Mouse (Mus musculus): ENCODE measurements around the gene Arhgap29. TPM values are rescaled to one million over a fixed set of nuclear protein-coding genes. Genes with fewer than 3 reads are reported as not detected.

Gene Arhgap29
- total and polyA plus RNA-seq, 2 experiments = 16.4 to 60.5 TPM

- no peak overlapping the region; the same call in 1 of the 2 replicates for H3K27ac ChIP-seq (replicated peaks; ENCODE audit: insufficient read depth, low read depth, low read length)
- 85% methylated on average over 2 of the region's 2 CpGs for WGBS
- no peak for DNase-seq (ENCODE audit: extremely low read depth, low read depth, low spot score)
- H3K4me3 ChIP-seq (ENCODE audit: insufficient read depth, low read depth, low read length) = no peak overlapping the region
- H3K27me3 ChIP-seq (ENCODE audit: control insufficient read depth, insufficient read depth, low read length) = no peaks in the 10 kb centered on the region
- H3K4me1 ChIP-seq (ENCODE audit: control insufficient read depth, insufficient read depth, low read length) = peaks cover 2% of the 10 kb centered on the region; the same call in 1 of the 2 replicates
- H3K9ac ChIP-seq (ENCODE audit: low read depth, low read length) = no peak overlapping the region
- no peak for TF ChIP-seq POLR2A (IDR thresholded peaks at IDR 0.05; ENCODE audit: extremely low read depth, insufficient read depth, low read length)
- no peak for TF ChIP-seq CTCF (IDR thresholded peaks at IDR 0.05; ENCODE audit: low read depth, low read length)
- peaks cover 9% of the 10 kb centered on the region; the same call in 1 of the 2 replicates for H3K79me2 ChIP-seq (ENCODE audit: control insufficient read depth, insufficient read depth, low read length)
- H3K36me3 ChIP-seq (ENCODE audit: control insufficient read depth, insufficient read depth, low read length) = peaks cover 69% of the 10 kb centered on the region
Measured at GRCm38 (mm10) chr3:121999934-122000333, 47.6 kb downstream of the Arhgap29 start.

GRCm38 (mm10) chr3:122001568-122001967 lies 49.2 kb downstream of the Arhgap29 start:
- Histone ChIP-seq H3K27me3 (ENCODE audit: control insufficient read depth, insufficient read depth, low read length) (no peaks in the 10 kb centered on the region), H3K27ac (replicated peaks; ENCODE audit: insufficient read depth, low read depth, low read length) (no peak overlapping the region), H3K4me3 (ENCODE audit: insufficient read depth, low read depth, low read length) (no peak overlapping the region), H3K4me1 (ENCODE audit: control insufficient read depth, insufficient read depth, low read length) (no peaks in the 10 kb centered on the region; the same call in 1 of the 2 replicates), H3K9ac (ENCODE audit: low read depth, low read length) (no peak overlapping the region), H3K36me3 (ENCODE audit: control insufficient read depth, insufficient read depth, low read length) (peaks cover 63% of the 10 kb centered on the region), H3K79me2 (ENCODE audit: control insufficient read depth, insufficient read depth, low read length) (peaks cover 3% of the 10 kb centered on the region; the same call in 1 of the 2 replicates)
- 73% methylated on average over 6 of the region's 6 CpGs for WGBS
- DNase-seq (ENCODE audit: extremely low read depth, low read depth, low spot score) = no peak
- TF ChIP-seq POLR2A (IDR thresholded peaks at IDR 0.05; ENCODE audit: extremely low read depth, insufficient read depth, low read length) = no peak
- TF ChIP-seq CTCF (IDR thresholded peaks at IDR 0.05; ENCODE audit: low read depth, low read length) = no peak

- no peaks in the 10 kb centered on the region for H3K4me1 ChIP-seq (ENCODE audit: control insufficient read depth, insufficient read depth, low read length)
- no peak overlapping the region for H3K27ac ChIP-seq (replicated peaks; ENCODE audit: insufficient read depth, low read depth, low read length)
- no peak overlapping the region for H3K4me3 ChIP-seq (ENCODE audit: insufficient read depth, low read depth, low read length)
- 92% methylated on average over 5 of the region's 5 CpGs for WGBS
- no peak overlapping the region for H3K9ac ChIP-seq (ENCODE audit: low read depth, low read length)
- H3K36me3 ChIP-seq (ENCODE audit: control insufficient read depth, insufficient read depth, low read length) = peaks cover 81% of the 10 kb centered on the region
- DNase-seq (ENCODE audit: extremely low read depth, low read depth, low spot score) = no peak
- no peaks in the 10 kb centered on the region; the same call in 1 of the 2 replicates for H3K79me2 ChIP-seq (ENCODE audit: control insufficient read depth, insufficient read depth, low read length)
- TF ChIP-seq POLR2A (IDR thresholded peaks at IDR 0.05; ENCODE audit: extremely low read depth, insufficient read depth, low read length) = no peak
- no peak for TF ChIP-seq CTCF (IDR thresholded peaks at IDR 0.05; ENCODE audit: low read depth, low read length)
- no peaks in the 10 kb centered on the region for H3K27me3 ChIP-seq (ENCODE audit: control insufficient read depth, insufficient read depth, low read length)
Measured at GRCm38 (mm10) chr3:122009818-122010217, 57.5 kb downstream of the Arhgap29 start.

- Histone ChIP-seq H3K27ac (replicated peaks; ENCODE audit: insufficient read depth, low read depth, low read length) (no peak overlapping the region), H3K4me3 (ENCODE audit: insufficient read depth, low read depth, low read length) (no peak overlapping the region), H3K36me3 (ENCODE audit: control insufficient read depth, insufficient read depth, low read length) (peaks cover 84% of the 10 kb centered on the region), H3K4me1 (ENCODE audit: control insufficient read depth, insufficient read depth, low read length) (no peaks in the 10 kb centered on the region), H3K27me3 (ENCODE audit: control insufficient read depth, insufficient read depth, low read length) (no peaks in the 10 kb centered on the region), H3K79me2 (ENCODE audit: control insufficient read depth, insufficient read depth, low read length) (no peaks in the 10 kb centered on the region; the same call in 1 of the 2 replicates), H3K9ac (ENCODE audit: low read depth, low read length) (no peak overlapping the region)
- TF ChIP-seq POLR2A (IDR thresholded peaks at IDR 0.05; ENCODE audit: extremely low read depth, insufficient read depth, low read length) (no peak), CTCF (IDR thresholded peaks at IDR 0.05; ENCODE audit: low read depth, low read length) (no peak)
- DNase-seq (ENCODE audit: extremely low read depth, low read depth, low spot score) = no peak
- 87% methylated on average over 5 of the region's 5 CpGs for WGBS
Measured at GRCm38 (mm10) chr3:122010292-122010691, 58.0 kb downstream of the Arhgap29 start.

GRCm38 (mm10) chr3:122012464-122012863 lies 60.1 kb downstream of the Arhgap29 start:
- DNase-seq (ENCODE audit: extremely low read depth, low read depth, low spot score) = no peak
- Histone ChIP-seq H3K9ac (ENCODE audit: low read depth, low read length) (no peak overlapping the region), H3K27me3 (ENCODE audit: control insufficient read depth, insufficient read depth, low read length) (no peaks in the 10 kb centered on the region), H3K79me2 (ENCODE audit: control insufficient read depth, insufficient read depth, low read length) (no peaks in the 10 kb centered on the region), H3K4me3 (ENCODE audit: insufficient read depth, low read depth, low read length) (no peak overlapping the region), H3K36me3 (ENCODE audit: control insufficient read depth, insufficient read depth, low read length) (peaks cover 85% of the 10 kb centered on the region), H3K4me1 (ENCODE audit: control insufficient read depth, insufficient read depth, low read length) (no peaks in the 10 kb centered on the region), H3K27ac (replicated peaks; ENCODE audit: insufficient read depth, low read depth, low read length) (no peak overlapping the region)
- WGBS = 94% methylated on average over 1 of the region's 1 CpGs
- no peak for TF ChIP-seq POLR2A (IDR thresholded peaks at IDR 0.05; ENCODE audit: extremely low read depth, insufficient read depth, low read length)
- TF ChIP-seq CTCF (IDR thresholded peaks at IDR 0.05; ENCODE audit: low read depth, low read length) = no peak

- no peaks in the 10 kb centered on the region for H3K79me2 ChIP-seq (ENCODE audit: control insufficient read depth, insufficient read depth, low read length)
- TF ChIP-seq CTCF (IDR thresholded peaks at IDR 0.05; ENCODE audit: low read depth, low read length) = no peak
- no peak for TF ChIP-seq POLR2A (IDR thresholded peaks at IDR 0.05; ENCODE audit: extremely low read depth, insufficient read depth, low read length)
- DNase-seq (ENCODE audit: extremely low read depth, low read depth, low spot score) = no peak
- no peaks in the 10 kb centered on the region for H3K27me3 ChIP-seq (ENCODE audit: control insufficient read depth, insufficient read depth, low read length)
- no peak overlapping the region for H3K9ac ChIP-seq (ENCODE audit: low read depth, low read length)
- H3K4me3 ChIP-seq (ENCODE audit: insufficient read depth, low read depth, low read length) = no peak overlapping the region
- peaks cover 36% of the 10 kb centered on the region for H3K36me3 ChIP-seq (ENCODE audit: control insufficient read depth, insufficient read depth, low read length)
- H3K4me1 ChIP-seq (ENCODE audit: control insufficient read depth, insufficient read depth, low read length) = peaks cover 2% of the 10 kb centered on the region; the same call in 1 of the 2 replicates
- 93% methylated on average over 7 of the region's 7 CpGs for WGBS
- no peak overlapping the region for H3K27ac ChIP-seq (replicated peaks; ENCODE audit: insufficient read depth, low read depth, low read length)
Measured at GRCm38 (mm10) chr3:122018421-122018820, 66.1 kb downstream of the Arhgap29 start.
